Mouse (Mus musculus): ENCODE results near the gene Map4k4. TPM values are rescaled to one million over a fixed set of nuclear protein-coding genes. Genes with fewer than 3 reads are reported as not detected.

Gene Map4k4
- total and polyA plus RNA-seq, 3 experiments: 0.04 to 0.21 TPM; not detected in 1

- Histone ChIP-seq H3K4me1 (ENCODE audit: control insufficient read depth in 1 of 2, insufficient read depth in 2 of 2, low read length in 2 of 2) (peaks cover 0 to 10% of the 10 kb centered on the region in 2 experiments; a peak in 1 of 4 replicates), H3K79me2 (ENCODE audit: control insufficient read depth, insufficient read depth, low read length, poor library complexity) (no peaks in the 10 kb centered on the region), H3K27ac (ENCODE audit: control insufficient read depth, low read depth, low read length) (no peak overlapping the region), H3K9ac (ENCODE audit: control insufficient read depth, low read depth, low read length, poor library complexity, severe bottlenecking) (no peak overlapping the region), H3K9me3 (replicated peaks; ENCODE audit: insufficient read depth, low read length) (no peaks in the 10 kb centered on the region), H3K36me3 (ENCODE audit: control insufficient read depth in 1 of 2, insufficient read depth in 2 of 2, low read length in 2 of 2) (no peaks in the 10 kb centered on the region), H3K4me3 (ENCODE audit: control insufficient read depth in 1 of 2, insufficient read depth in 1 of 2, low read depth in 2 of 2, low read length in 2 of 2) (no peak overlapping the region), H3K27me3 (ENCODE audit: control insufficient read depth in 1 of 2, insufficient read depth in 2 of 2, low read length in 2 of 2) (peaks cover 0 to 1% of the 10 kb centered on the region in 2 experiments; a peak in 1 of 4 replicates)
- TF ChIP-seq RCOR1 (IDR thresholded peaks at IDR 0.05; ENCODE audit: low read depth, low read length): no peak
- DNase-seq (ENCODE audit: low read depth, low spot score): no peak
Observed at GRCm38 (mm10) chr1:39981970-39982369, 81.3 kb downstream of the Map4k4 start.

- H3K4me1 ChIP-seq (ENCODE audit: control insufficient read depth in 1 of 2, insufficient read depth in 2 of 2, low read length in 2 of 2): peaks cover 0 to 10% of the 10 kb centered on the region in 2 experiments; a peak in 1 of 4 replicates
- no peaks in the 10 kb centered on the region for H3K79me2 ChIP-seq (ENCODE audit: control insufficient read depth, insufficient read depth, low read length, poor library complexity)
- H3K27me3 ChIP-seq (ENCODE audit: control insufficient read depth in 1 of 2, insufficient read depth in 2 of 2, low read length in 2 of 2): peaks cover 0 to 1% of the 10 kb centered on the region in 2 experiments; a peak in 1 of 4 replicates
- TF ChIP-seq ZC3H11A (IDR thresholded peaks at IDR 0.05; ENCODE audit: low read depth, low read length) (peak; percentile 26; the same call in 1 of the 2 replicates), ZKSCAN1 (IDR thresholded peaks at IDR 0.05; ENCODE audit: low read depth, low read length) (no peak), CTCF (IDR thresholded peaks at IDR 0.05 in 2 of 3, conservative IDR thresholded peaks at IDR 0.05 in 1 of 3; ENCODE audit: control insufficient read depth in 1 of 3, insufficient read depth in 1 of 3, low read depth in 2 of 3, low read length in 3 of 3, poor library complexity in 1 of 3, severe bottlenecking in 1 of 3) (peak in 2 of 3 experiments; percentile 14 to 56; a peak in 2 of 6 replicates), SMC3 (IDR thresholded peaks at IDR 0.05; ENCODE audit: low read depth, low read length) (peak; percentile 43), RAD21 (IDR thresholded peaks at IDR 0.05; ENCODE audit: low read depth, low read length) (peak; percentile 65)
- H3K9ac ChIP-seq (ENCODE audit: control insufficient read depth, low read depth, low read length, poor library complexity, severe bottlenecking): no peak overlapping the region
- H3K4me3 ChIP-seq (ENCODE audit: control insufficient read depth in 1 of 2, insufficient read depth in 1 of 2, low read depth in 2 of 2, low read length in 2 of 2): no peak overlapping the region
- peak; percentile 24 for DNase-seq (ENCODE audit: low read depth, low spot score)
- H3K36me3 ChIP-seq (ENCODE audit: control insufficient read depth in 1 of 2, insufficient read depth in 2 of 2, low read length in 2 of 2): no peaks in the 10 kb centered on the region
- H3K27ac ChIP-seq (ENCODE audit: control insufficient read depth, low read depth, low read length): no peak overlapping the region
- H3K9me3 ChIP-seq (replicated peaks; ENCODE audit: insufficient read depth, low read length): no peaks in the 10 kb centered on the region
Observed at GRCm38 (mm10) chr1:39982727-39983487, 82.2 kb downstream of the Map4k4 start.

GRCm38 (mm10) chr1:39984331-39984730, 83.6 kb downstream of the Map4k4 start:
- Histone ChIP-seq H3K27me3 (ENCODE audit: control insufficient read depth in 1 of 2, insufficient read depth in 2 of 2, low read length in 2 of 2) (peaks cover 0 to 1% of the 10 kb centered on the region in 2 experiments; a peak in 1 of 4 replicates), H3K4me3 (ENCODE audit: control insufficient read depth in 1 of 2, insufficient read depth in 1 of 2, low read depth in 2 of 2, low read length in 2 of 2) (no peak overlapping the region), H3K9me3 (replicated peaks; ENCODE audit: insufficient read depth, low read length) (no peaks in the 10 kb centered on the region), H3K27ac (ENCODE audit: control insufficient read depth, low read depth, low read length) (no peak overlapping the region), H3K9ac (ENCODE audit: control insufficient read depth, low read depth, low read length, poor library complexity, severe bottlenecking) (no peak overlapping the region), H3K79me2 (ENCODE audit: control insufficient read depth, insufficient read depth, low read length, poor library complexity) (no peaks in the 10 kb centered on the region), H3K4me1 (ENCODE audit: control insufficient read depth in 1 of 2, insufficient read depth in 2 of 2, low read length in 2 of 2) (peaks cover 0 to 5% of the 10 kb centered on the region in 2 experiments; a peak in 1 of 4 replicates), H3K36me3 (ENCODE audit: control insufficient read depth in 1 of 2, insufficient read depth in 2 of 2, low read length in 2 of 2) (no peaks in the 10 kb centered on the region)
- DNase-seq (ENCODE audit: low read depth, low spot score): no peak
- TF ChIP-seq NRF1 (IDR thresholded peaks at IDR 0.05; ENCODE audit: insufficient read depth, low read depth, low read length, poor library complexity, severe bottlenecking): no peak
- TF ChIP-seq TCF12 (IDR thresholded peaks at IDR 0.05; ENCODE audit: low read depth, low read length): no peak
- no peak for TF ChIP-seq ETS1 (IDR thresholded peaks at IDR 0.05; ENCODE audit: low read depth, low read length)
- no peak for TF ChIP-seq E2F4 (IDR thresholded peaks at IDR 0.05; ENCODE audit: borderline replicate concordance, low read depth, low read length)
- TF ChIP-seq MAFK (IDR thresholded peaks at IDR 0.05; ENCODE audit: borderline replicate concordance, low read depth, low read length): no peak
- TF ChIP-seq USF2 (IDR thresholded peaks at IDR 0.05; ENCODE audit: borderline replicate concordance in 1 of 2, insufficient read depth in 1 of 2, low read depth in 1 of 2, low read length in 2 of 2): no peak
- no peak for TF ChIP-seq SIN3A (IDR thresholded peaks at IDR 0.05; ENCODE audit: low read length)
- TF ChIP-seq ZC3H11A (IDR thresholded peaks at IDR 0.05; ENCODE audit: low read depth, low read length): no peak
- TF ChIP-seq TBP (IDR thresholded peaks at IDR 0.05; ENCODE audit: low read depth, low read length): no peak
- TF ChIP-seq MEF2A (IDR thresholded peaks at IDR 0.05; ENCODE audit: extremely low read depth, insufficient replicate concordance, low read depth, low read length, poor library complexity, severe bottlenecking): no peak
- no peak for TF ChIP-seq RAD21 (IDR thresholded peaks at IDR 0.05; ENCODE audit: low read depth, low read length)
- TF ChIP-seq POLR2AphosphoS2 (IDR thresholded peaks at IDR 0.05; ENCODE audit: low read length): no peak
- TF ChIP-seq ZMIZ1 (IDR thresholded peaks at IDR 0.05; ENCODE audit: low read depth, low read length): no peak
- no peak for TF ChIP-seq UBTF (IDR thresholded peaks at IDR 0.05; ENCODE audit: borderline replicate concordance, insufficient read depth, low read depth, low read length)

Measured in MEL (cell line).